ENCODE assay signal across 8 mouse cellular contexts in the genomic region with DNA sequence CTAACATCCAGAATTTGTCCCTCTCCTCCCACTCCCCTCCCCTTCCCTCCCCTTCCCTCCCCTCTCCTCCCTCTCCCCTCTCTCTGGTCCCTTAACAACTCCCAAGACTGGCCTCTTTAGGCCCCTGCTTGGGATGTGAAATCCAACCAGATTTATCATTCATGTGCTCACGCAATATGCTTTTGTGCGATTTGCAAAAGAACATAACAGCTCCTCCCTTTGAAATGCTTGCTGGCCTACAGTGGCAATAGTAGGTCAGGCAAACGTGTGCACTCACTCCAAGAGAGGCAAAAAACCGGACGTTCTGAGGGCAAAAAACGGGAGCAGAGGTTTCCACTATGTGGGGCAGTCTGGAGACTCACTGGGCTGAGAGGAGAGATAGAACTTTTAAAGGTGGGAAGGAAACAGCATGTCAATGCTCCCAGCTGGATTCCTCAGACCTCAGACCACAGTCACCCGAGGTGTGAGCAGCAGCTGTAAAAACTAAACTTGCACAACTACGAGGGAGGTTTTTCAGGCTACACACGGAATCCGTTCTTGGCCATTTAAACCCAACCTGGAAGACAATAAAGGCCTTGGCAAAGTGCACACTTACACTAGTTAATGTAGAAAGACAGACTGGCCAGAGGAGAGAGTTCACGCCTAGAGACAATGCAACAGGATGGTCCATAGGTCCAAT. TPM values are rescaled to one million over a fixed set of nuclear protein-coding genes. Genes with fewer than 3 reads are reported as not detected.
DNase-seq lines count a peak whose midpoint lies in the region; ATAC-seq and TF ChIP-seq lines count a peak whose summit lies in the region.

No protein-coding gene starts in this region.

- no peak for TF ChIP-seq POLR2A in limb, embryonic 14.5 days (IDR thresholded peaks at IDR 0.05; ENCODE audit: borderline replicate concordance, extremely low read depth, insufficient read depth, insufficient read length)
- TF ChIP-seq POLR2A in olfactory bulb, adult 2 months (IDR thresholded peaks at IDR 0.05; ENCODE audit: insufficient read depth, low read depth, low read length): no peak

- peak overlapping the region; percentile 87; the same call in 1 of the 2 replicates for H3K9ac ChIP-seq in lung, embryonic 14.5 days
- peak overlapping the region; percentile 87; the same call in 1 of the 2 replicates for H3K9ac ChIP-seq in limb, embryonic 14.5 days (ENCODE audit: low read depth, low read length, severe bottlenecking)

- ATAC-seq in lung, embryonic 14.5 days (ENCODE audit: insufficient read depth): peak; percentile 9; the same call in 1 of the 2 replicates
- ATAC-seq in limb, embryonic 14.5 days (ENCODE audit: low FRiP score, low read depth): no peak
- no peak for ATAC-seq in erythroblast, adult 5-6 weeks (replicated peaks; ENCODE audit: low FRiP score, poor library complexity, severe bottlenecking)

- peak overlapping the region; percentile 66 for H3K27ac ChIP-seq in lung, embryonic 14.5 days (ENCODE audit: low read depth)
- peak overlapping the region; percentile 85 for H3K27ac ChIP-seq in forebrain, embryonic 10.5 days
- H3K27ac ChIP-seq in limb, embryonic 14.5 days (replicated peaks; ENCODE audit: low read depth, low read length): peak overlapping the region; percentile 74
- H3K27ac ChIP-seq in olfactory bulb, adult 2 months (ENCODE audit: insufficient read depth, low read depth, low read length): no peak overlapping the region

- DNase-seq in lung, embryonic 14.5 days: peak; percentile 52
- DNase-seq in lung, postnatal 25 days (ENCODE audit: low spot score): no peak
- no peak for DNase-seq in forebrain, embryonic 10.5 days (ENCODE audit: extremely low spot score, low spot score)
- no peak for DNase-seq in limb, embryonic 14.5 days (ENCODE audit: low spot score)
- no peak for DNase-seq in left cerebral cortex, adult 9 months (ENCODE audit: low spot score in 2 of 2)
- no peak for DNase-seq in gastrocnemius, postnatal 10 days

- no peak for TF ChIP-seq CTCF in lung, embryonic 14.5 days (IDR thresholded peaks at IDR 0.05; ENCODE audit: low read depth)
- TF ChIP-seq CTCF in olfactory bulb, adult 2 months (IDR thresholded peaks at IDR 0.05; ENCODE audit: insufficient read depth, low read depth, low read length): no peak

- H3K4me3 ChIP-seq in lung, embryonic 14.5 days (ENCODE audit: low read depth, low read length): peak overlapping the region; percentile 84
- H3K4me3 ChIP-seq in forebrain, embryonic 10.5 days: peak overlapping the region; percentile 84
- H3K4me3 ChIP-seq in limb, embryonic 14.5 days (replicated peaks; ENCODE audit: low read length): peak overlapping the region; percentile 84
- peak overlapping the region; percentile 74 for H3K4me3 ChIP-seq in olfactory bulb, adult 2 months (ENCODE audit: insufficient read depth, low read depth, low read length)

- no peaks in the 10 kb centered on the region for H3K36me3 ChIP-seq in lung, embryonic 14.5 days (ENCODE audit: insufficient read depth)
- H3K36me3 ChIP-seq in forebrain, embryonic 10.5 days (replicated peaks): no peaks in the 10 kb centered on the region
- H3K36me3 ChIP-seq in limb, embryonic 14.5 days (ENCODE audit: control insufficient read depth, insufficient read depth, low read length): no peaks in the 10 kb centered on the region

- H3K9me3 ChIP-seq in lung, embryonic 14.5 days (ENCODE audit: low read depth, low read length): no peaks in the 10 kb centered on the region
- H3K9me3 ChIP-seq in forebrain, embryonic 10.5 days: no peaks in the 10 kb centered on the region
- no peaks in the 10 kb centered on the region for H3K9me3 ChIP-seq in limb, embryonic 14.5 days (ENCODE audit: control insufficient read depth, low read length)

- H3K27me3 ChIP-seq in lung, embryonic 14.5 days (ENCODE audit: insufficient read depth, low read length): no peaks in the 10 kb centered on the region
- H3K27me3 ChIP-seq in forebrain, embryonic 10.5 days (ENCODE audit: poor library complexity, severe bottlenecking): peaks cover 26% of the 10 kb centered on the region
- H3K27me3 ChIP-seq in limb, embryonic 14.5 days (ENCODE audit: control insufficient read depth, insufficient read depth, low read length): no peaks in the 10 kb centered on the region

- WGBS in lung, embryonic 14.5 days: 14% methylated on average over 11 of the region's 11 CpGs
- 29% methylated on average over 11 of the region's 11 CpGs for WGBS in forebrain, embryonic 10.5 days
- WGBS in limb, embryonic 14.5 days: 21% methylated on average over 11 of the region's 11 CpGs
- 52% methylated on average over 11 of the region's 11 CpGs for WGBS in olfactory bulb, adult 2 months

- peaks cover 15% of the 10 kb centered on the region; the same call in 1 of the 2 replicates for H3K4me1 ChIP-seq in lung, embryonic 14.5 days (ENCODE audit: insufficient read depth)
- peaks cover 24% of the 10 kb centered on the region for H3K4me1 ChIP-seq in forebrain, embryonic 10.5 days
- H3K4me1 ChIP-seq in limb, embryonic 14.5 days (ENCODE audit: control insufficient read depth, insufficient read depth, low read length): peaks cover 17% of the 10 kb centered on the region
- H3K4me1 ChIP-seq in olfactory bulb, adult 2 months (ENCODE audit: control insufficient read depth, insufficient read depth, low read length): peaks cover 11% of the 10 kb centered on the region

- peak overlapping the region; percentile 64 for H3K4me2 ChIP-seq in lung, embryonic 14.5 days
- H3K4me2 ChIP-seq in limb, embryonic 14.5 days (replicated peaks; ENCODE audit: low read depth, low read length, severe bottlenecking): peak overlapping the region; percentile 80

RNA-seq across cellular contexts. Expression of gene Plekhh2, which starts 0.6 kb away (rescaled TPM):
- 11.1 and 13.0 TPM in 2 replicates for polyA plus RNA-seq in lung, embryonic 14.5 days (2014; fragmentation: Nextera tagmentation; extraction: Ambion mirVana)
- 3.5 and 3.8 TPM in 2 replicates for polyA plus RNA-seq in forebrain, embryonic 10.5 days (2016; fragmentation: Nextera tagmentation; extraction: Ambion mirVana)
- 24.5 TPM in 2 replicates for polyA plus RNA-seq in limb, embryonic 14.5 days (2012; rRNA removed)
- polyA plus RNA-seq in limb, embryonic 14.5 days (2014; fragmentation: Nextera tagmentation; extraction: Ambion mirVana): 12.6 and 12.8 TPM in 2 replicates
- not detected in 2 replicates for polyA plus RNA-seq in olfactory bulb, adult 2 months (2012; ENCODE audit: insufficient read depth, insufficient read length, low replicate concordance, missing spikeins)
- 1 to 10 TPM; 8.1 to 9.0 TPM for total RNA-seq in gastrocnemius, postnatal 10 days (2021)
- total RNA-seq in erythroblast, adult 5-6 weeks (2015; ENCODE audit: low replicate concordance): not detected in 2 replicates
- total RNA-seq in erythroblast, adult 5-6 weeks (2017; ENCODE audit: low replicate concordance): not detected in 2 replicates

RNA-seq across cellular contexts. Expression of gene Thada, which starts 45.1 kb away (rescaled TPM):
- 12.1 and 14.5 TPM in 2 replicates for polyA plus RNA-seq in lung, embryonic 14.5 days (2014; fragmentation: Nextera tagmentation; extraction: Ambion mirVana)
- 11.3 and 12.1 TPM in 2 replicates for polyA plus RNA-seq in forebrain, embryonic 10.5 days (2016; fragmentation: Nextera tagmentation; extraction: Ambion mirVana)
- polyA plus RNA-seq in limb, embryonic 14.5 days (2012; rRNA removed): 9.1 and 9.6 TPM in 2 replicates
- polyA plus RNA-seq in limb, embryonic 14.5 days (2014; fragmentation: Nextera tagmentation; extraction: Ambion mirVana): 9.4 and 9.7 TPM in 2 replicates
- polyA plus RNA-seq in olfactory bulb, adult 2 months (2012; ENCODE audit: insufficient read depth, insufficient read length, low replicate concordance, missing spikeins): not detected in 2 replicates
- 1 to 10 TPM; 5.9 to 8.4 TPM for total RNA-seq in gastrocnemius, postnatal 10 days (2021)
- total RNA-seq in erythroblast, adult 5-6 weeks (2015; ENCODE audit: low replicate concordance): 5.9 and 7.7 TPM in 2 replicates
- 5.4 and 7.4 TPM in 2 replicates for total RNA-seq in erythroblast, adult 5-6 weeks (2017; ENCODE audit: low replicate concordance)
